Mouse (Mus musculus): ENCODE measurements at regions not wholly inside any gene's neighbourhood (a gene's known extent, or its start where the extent isn't known, plus 50 kb on each side); places are given as distances from the start of the nearest gene placed in this dataset.

DNA sequence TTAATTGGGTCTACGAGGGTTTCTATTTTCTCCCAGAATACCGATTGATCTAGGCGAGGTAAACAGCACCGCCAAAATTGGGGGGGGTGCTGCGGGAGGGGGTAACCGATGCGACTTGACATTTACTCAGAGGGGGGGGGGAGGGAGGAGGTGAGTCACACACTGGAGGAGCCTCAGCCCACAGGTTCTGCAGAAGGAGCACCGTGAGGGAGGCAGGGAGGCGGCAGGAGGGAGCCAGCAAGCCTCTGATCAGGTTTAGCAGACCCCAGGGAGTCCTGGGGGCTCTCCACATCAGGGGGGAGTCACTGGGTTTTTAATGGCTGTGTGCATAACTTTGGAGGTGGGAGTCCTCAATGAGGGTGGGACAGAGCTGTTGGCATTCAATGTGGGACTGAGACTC lies 51.3 kb upstream of the Ier5l start:
- DNase-seq (ENCODE audit: low spot score), result no peak

DNA sequence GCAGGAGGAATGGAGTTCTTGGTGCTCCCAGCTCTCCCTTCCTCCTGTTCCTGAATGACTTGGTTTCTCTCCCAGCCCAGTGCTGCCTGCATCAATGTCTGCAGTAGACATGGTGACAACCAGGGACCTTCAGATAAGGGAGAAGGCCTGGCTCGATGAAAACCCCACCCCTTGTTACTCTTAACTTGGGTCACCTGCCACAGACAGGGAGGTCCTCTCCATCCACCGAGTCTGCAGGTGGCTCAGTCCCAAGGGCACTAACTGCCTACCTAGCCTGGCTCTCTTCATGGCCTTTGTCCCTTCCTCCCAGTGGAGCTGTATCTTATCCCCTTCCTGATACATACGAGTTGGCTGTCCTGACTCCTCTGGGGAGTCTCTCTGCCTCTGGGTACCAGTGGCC lies 51.8 kb upstream of the Ier5l start:
- no peak for DNase-seq (ENCODE audit: low spot score)

DNA sequence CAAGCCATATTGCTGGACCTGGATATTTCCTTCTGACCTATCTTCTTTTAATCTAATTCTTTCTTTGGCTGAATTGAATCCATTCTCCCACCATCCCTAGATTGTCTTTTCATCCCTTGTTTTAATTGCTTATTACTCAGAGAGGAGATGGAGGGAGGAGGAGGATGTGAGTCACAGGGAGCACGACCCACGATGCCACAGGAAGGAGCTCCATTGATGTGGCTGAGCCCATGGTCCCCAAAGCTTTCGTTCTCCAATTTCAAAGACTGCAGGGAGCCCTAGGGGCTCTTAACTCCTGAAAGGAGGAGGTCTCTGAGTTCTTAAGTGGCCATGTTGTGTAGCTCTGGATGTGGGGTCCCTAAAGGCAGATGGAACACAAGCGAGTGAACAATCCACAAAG lies 53.5 kb upstream of the Ier5l start:
- DNase-seq (ENCODE audit: low spot score), result no peak

DNA sequence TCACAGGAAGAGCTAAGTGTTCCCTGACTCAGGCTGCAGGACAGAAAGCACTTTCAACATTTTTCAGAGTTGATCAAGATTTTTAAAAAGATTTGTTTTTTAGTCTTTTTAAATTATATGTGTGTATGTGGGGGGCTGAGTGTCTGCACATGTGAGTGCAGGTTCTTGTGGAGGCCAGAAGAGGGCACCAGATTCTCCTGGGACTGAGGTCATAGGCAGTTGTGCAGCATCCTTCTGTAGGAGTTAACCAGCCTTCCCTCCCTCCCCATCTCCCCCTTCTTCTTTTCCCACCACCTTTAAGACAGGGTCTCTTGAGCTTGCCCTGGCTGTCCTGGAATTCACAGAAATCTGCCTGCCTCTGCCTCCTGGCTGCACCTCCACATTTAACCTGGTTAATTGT lies 58.9 kb upstream of the Ier5l start:
- DNase-seq (ENCODE audit: low spot score), result no peak

DNA sequence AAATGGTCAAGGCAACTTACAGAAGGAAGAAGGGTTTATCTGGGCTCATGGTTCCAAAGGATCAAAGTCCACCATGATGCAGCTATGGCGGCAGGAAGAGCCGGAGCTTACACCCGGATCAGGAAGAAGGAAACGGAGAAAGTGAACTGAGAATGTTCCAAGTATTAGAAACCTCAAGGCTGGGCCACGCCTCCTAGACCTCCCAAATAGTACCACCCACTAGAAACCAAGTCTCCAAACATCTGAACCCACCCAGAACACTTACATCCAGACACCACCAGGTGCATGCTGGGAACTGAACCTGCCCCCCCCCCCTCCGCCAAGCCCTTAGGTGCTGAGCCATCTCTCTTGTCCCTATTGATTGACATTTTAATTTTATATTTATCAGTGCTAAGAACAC lies 59.3 kb upstream of the Ier5l start:
- DNase-seq (ENCODE audit: low spot score), result no peak

DNA sequence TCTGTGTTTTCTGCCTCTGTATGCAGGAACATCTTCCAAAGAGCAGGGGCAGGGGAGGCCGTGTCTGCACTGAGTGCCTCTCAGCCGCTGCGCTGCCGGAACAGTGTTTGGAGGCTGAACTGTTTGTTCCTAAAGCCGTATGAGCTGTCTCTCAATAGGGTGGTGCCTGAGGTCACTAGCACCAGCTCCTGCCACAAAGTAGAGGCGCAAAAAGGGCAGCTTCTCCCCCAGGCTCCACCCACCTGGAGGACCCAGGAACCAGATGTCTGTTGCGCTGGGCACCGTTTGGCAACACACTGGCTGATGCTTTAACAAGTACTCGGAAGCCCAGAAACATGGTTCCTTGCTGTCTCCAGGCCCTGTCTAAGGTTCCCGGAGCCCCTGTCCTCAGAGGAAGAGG lies 60.4 kb upstream of the Cstad start:
- DNase-seq (ENCODE audit: low spot score), result no peak

DNA sequence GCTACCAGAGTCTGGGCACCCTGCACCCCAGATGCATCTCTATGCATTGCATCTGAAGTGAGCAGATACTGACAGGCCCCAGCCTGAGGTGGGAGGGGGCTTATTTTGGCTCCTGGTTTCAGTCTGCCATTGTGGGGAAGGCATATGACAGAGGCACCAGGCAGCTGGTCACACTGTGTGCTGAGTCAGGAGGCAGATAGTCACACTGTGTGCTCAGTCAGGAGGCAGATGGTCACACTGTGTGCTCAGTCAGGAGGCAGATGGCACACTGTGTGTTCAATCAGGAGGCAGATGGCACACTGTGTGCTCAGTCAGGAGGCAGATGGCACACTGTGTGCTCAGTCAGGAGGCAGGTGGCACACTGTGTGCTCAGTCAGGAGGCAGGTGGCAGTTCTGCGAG lies 55.5 kb upstream of the Cstad start:
- DNase-seq (ENCODE audit: low spot score), result no peak

DNA sequence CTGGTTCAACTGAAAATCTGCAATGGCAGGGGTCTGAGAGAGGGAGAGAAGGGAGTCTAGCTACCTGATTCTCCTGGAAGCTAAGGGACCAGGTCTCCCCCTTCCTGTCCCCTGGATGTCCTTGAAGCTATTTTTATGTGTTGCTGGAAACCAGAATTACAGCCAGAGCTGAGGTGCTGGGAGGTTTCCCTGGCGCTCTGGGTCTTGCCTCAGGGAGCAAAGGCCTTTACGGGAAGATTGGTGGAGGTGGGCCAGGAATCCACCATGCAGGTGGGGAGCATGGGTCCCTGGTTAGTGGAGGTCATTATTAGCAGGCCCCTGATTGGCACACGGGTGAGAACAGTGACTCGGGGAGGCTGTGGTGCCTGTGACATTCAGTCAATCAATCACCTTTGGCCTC lies 53.3 kb upstream of the Cstad start:
- DNase-seq (ENCODE audit: low spot score), result no peak

DNA sequence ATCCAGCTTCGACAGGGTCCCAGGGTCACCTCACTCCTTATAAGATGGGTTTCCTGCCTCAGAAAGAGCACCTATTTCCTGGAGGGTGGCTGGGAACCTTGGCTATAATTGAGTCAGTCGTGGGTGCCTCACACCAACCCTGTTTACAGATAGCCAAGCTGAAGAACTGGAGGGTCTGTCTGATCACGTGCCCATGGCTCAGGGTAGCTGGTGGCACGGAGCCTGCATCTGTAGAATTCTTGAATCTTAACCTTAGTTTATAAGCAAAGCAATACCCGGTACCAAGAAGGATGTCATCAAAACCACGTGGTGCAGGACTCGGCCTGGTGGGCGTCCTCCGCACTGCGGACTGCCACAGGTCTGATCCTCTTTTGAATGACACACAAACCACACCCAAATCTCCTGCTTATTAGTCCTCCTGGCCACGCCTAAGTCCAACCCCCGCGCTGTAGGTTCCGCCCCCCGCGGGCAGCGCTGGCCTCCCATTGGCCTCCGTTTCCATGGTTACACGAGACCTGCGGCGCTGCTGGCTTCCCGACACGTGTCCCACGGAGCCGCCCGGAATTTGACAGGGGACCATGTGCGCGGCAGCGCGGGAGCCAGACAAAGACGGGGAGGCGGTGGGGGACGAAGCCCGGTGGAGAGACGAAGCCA lies 49.9 kb upstream of the Cstad start:
- DNase-seq (ENCODE audit: low spot score), result peak; percentile 97
